Mouse (Mus musculus): ENCODE measurements at regions not wholly inside any gene's neighbourhood (a gene's known extent, or its start where the extent isn't known, plus 50 kb on each side); places are given as distances from the start of the nearest gene placed in this dataset.
"Not testable (repeated sequence)": the region's sequence is repeated elsewhere in the genome, so short reads cannot be mapped to it uniquely, and the experiment has no call there.

DNA sequence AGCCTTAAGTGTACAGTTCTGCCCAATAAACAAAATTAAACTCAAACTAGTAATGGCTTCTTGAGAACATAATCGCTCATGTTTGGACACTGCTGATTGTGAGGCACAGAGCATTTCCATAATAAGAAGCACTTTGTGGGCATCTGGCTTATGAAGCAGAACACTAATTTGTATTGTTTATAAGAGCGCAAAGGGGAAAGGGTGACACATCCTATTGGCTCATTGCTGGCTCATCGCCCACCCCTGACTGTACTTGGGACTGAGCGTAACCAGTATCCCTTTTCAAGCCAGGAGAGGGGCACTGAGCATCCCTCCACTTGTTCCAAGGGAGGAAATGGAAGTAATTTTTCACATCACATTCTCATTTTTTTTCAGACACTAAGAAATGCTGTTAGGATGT, 288.0 kb downstream of the Sfmbt2 start:
- DNase-seq (ENCODE audit: low spot score) = no peak

DNA sequence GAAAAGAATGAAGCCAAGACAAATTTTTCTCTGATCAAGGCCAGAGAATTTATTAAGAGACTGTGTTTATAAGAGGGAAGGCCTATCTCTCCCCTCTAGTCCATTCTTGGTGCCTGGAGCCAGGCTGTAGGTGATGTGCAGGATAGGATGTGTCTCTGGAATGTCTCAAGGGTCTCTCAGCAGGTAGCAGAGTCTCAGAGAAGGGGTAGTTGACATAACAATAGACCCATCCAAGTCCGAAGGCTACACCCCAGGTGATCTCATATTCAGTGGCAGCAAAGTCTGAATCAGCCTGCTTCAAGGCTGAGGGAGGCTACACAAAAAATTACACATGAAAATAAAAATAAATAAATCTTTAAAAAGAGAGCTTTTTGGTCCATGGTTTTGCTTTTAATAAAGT, 297.6 kb downstream of the Sfmbt2 start:
- DNase-seq (ENCODE audit: low spot score) = not testable (repeated sequence)

DNA sequence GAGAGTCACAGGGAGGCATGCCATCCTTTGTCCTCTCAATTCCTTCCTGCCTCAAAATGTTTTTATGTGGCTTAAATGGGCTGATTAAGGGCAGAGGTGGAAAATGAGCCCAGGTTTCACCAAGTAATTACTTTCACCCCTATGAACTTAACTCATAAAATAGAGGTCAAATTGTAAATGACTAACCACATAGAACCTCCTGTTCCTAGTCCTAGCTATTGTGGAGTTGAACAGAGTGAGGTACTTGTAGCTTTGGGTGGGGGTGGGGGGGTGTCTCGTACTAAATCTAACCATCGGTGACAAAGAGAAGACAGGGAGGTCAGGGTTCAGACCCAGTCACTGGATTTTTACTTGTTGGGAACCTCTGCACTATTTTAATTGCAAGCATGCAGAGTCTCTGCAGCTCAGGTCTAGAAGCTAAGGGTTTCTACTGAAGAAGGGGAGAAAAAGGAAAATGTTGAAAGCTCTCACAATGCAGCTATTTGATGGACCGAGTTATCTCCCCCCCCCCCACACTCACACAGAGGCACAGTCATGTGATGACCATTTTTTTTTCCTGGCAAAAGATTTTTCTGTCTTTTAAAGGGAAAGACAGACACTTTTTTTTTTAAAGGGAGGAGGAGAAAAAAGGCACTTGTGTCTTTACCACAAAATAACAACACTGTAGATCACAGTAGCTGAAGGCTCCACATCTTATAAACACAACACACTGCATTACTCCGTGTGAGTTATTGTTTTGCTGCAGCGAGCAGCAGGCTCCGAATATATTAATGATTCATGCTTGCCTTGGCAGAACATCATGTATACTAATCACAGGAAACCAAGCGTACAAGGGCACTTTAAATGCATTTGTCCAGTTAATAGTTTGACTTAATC, 300.4 kb downstream of the Sfmbt2 start:
- DNase-seq (ENCODE audit: low spot score) = no peak

DNA sequence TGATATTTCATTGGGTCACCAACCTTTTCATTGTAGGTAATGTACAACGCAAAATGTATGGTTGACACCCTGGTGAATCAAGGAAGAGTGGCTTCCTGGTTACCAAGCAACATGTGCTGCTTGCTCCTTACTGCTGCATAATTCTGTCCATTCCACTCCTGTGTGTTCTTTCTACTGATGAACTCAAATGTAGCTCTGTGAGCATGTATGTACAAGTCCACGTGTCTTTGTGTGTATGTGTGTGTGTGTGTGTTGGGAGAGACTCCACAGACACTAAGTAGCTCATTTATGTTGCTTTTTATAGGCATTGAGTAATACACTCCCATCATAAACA, 301.0 kb downstream of the Sfmbt2 start:
- DNase-seq (ENCODE audit: low spot score) = no peak

DNA sequence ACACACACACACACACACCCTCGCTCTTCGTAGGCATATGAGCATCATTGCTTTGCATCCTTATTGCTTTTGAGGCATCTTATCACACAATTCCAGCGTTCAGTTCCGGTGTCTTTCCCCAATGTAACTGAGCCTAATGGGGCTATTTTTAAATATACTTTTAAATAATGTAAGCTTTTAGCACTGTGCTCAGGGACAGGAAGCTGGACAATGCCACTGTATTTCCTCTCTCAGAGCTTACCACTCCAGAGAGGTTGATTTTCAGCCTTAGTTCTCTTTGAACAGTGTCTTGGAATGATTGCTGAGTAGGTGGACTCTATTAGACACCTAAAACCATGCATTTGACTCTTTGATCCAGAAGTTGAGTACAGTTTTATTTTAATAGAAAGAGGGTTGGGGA, 301.9 kb downstream of the Sfmbt2 start:
- no peak for DNase-seq (ENCODE audit: low spot score)

DNA sequence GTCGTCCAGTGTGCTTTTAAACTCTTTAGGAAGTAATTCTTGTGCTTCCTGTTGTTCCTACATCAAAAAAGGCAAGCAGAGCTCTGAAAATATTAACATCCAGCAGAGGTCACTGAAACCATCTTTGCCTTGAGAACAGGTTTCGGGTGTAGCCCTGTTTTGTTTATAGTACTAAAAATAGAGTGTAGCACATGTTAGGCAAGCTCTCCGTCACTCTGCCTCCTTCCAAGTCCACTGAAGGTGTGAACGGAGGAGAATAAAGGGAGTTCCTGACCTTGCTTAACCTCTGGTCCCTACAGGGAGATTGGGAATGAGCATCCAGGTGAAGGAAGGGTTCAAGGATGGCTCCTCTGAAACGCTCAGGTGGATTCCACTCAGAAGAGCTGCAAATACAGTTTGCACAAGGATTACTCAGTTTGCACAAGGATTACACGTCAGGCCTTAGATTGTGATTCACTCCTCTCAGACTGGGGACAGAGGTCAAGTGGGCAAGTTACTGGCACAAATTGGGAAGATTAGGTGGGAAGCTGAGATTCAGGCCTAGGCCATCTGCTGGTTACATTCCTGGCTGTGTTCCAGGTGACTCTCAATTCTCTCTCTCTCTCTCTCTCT, 304.5 kb downstream of the Sfmbt2 start:
- no peak for DNase-seq (ENCODE audit: low spot score)

DNA sequence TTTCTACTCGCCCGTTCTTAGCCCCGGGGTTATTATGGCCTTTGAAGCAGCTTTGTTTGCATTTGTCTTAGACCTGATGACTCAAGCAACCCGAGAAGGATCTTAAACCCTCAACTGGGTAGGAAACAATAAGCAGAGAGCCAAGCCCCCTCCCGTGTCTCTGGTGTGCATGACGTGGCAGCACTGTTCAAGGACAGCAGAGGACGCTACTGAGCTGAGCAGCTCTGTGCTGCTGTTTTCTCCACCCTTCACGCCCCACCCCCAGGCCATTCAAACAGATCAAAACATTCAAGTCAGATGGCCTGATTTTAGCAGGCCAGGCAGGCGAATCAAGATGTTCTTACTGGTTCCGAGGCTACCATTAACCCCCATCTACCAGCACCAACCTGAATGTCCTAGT, 331.1 kb downstream of the Sfmbt2 start:
- DNase-seq (ENCODE audit: low spot score) = no peak

DNA sequence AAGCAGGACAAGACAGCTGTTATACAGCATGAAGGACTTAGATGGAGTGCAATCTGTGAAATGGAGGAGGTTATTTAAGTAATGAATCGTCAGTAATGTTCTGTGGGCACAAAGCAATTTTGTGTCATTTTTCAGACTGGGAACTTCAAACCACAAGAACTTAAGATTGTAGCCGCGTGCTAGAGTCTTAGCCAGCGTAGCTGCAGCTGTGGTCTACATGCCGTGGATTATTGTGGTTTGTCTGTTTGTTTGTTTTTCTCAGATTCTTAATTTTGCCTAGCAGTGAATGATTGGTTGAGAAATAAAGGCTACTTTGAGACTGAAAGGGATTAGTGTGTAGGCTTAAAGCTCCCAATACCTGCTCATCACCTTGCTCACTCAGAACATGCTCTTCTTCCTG, 348.1 kb downstream of the Sfmbt2 start:
- DNase-seq (ENCODE audit: low spot score) = no peak

DNA sequence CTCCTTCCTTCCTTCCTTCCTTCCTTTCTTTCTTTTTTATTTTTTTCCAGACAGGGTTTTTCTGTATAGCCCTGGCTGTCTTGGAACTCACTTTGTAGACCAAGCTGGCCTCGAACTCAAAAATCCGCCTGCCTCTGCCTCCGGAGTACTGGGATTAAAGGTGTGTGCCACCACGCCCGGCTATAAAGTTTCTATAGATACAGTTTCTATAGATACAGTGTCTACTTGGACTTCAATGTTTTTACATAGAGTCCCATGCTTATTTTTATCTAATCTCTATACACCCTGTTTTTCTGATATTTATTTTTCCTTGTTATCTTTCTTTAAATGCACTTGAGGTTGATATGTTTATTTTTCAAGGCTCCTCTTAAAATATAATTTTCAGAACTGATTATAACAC, 364.0 kb downstream of the Sfmbt2 start:
- DNase-seq (ENCODE audit: low spot score) = not testable (repeated sequence)

DNA sequence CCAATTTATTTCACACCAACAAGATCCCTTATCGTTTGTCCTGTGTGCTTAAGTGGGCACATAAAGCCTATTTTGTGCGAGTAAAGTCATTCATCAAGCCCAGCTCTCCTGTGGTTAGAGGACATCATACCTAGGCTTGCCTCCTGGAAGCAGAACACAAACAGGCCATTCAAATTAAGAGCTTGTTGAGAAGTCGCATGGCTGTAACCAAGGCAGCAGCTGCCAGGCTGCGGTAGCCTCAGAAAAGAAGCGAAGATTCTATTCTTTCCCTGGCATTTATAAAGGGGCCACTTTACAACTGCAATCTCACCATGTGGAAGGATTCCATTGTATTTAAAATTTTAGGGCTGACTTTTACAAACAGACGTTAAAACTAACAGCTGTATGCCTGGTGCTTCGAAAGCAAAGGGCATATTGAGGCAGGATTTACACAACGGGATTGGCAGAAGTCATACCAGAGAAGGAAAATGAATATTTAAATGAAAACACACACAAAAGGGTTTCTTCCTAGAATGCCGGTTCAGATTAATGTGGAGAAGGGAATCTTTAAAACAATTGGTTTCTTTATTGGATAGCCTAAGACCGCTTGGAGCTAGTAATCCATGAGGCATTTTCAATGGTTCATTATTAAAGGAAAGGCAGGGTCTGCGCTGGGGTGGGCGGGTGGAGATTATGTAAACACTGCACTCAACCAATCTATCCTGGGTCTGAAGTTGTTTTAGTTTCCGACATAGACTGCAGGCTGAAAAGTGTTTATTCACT, 366.6 kb downstream of the Sfmbt2 start:
- DNase-seq (ENCODE audit: low spot score) = no peak

DNA sequence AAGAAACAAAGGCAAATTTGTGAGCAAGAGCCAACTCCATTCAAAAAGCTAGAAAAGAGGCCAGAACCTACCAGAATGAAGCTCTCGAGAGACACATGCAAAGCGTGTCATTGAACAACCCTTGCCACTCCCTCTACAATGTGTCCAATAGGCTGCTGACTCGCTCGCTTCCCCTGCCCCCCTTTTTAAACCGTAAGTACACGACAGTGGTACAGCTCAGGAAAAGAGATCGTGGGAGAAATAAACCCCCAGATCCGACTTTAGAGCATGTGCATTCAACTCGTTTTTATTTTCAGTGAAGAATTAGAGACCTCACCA, 367.1 kb downstream of the Sfmbt2 start:
- DNase-seq (ENCODE audit: low spot score) = no peak

DNA sequence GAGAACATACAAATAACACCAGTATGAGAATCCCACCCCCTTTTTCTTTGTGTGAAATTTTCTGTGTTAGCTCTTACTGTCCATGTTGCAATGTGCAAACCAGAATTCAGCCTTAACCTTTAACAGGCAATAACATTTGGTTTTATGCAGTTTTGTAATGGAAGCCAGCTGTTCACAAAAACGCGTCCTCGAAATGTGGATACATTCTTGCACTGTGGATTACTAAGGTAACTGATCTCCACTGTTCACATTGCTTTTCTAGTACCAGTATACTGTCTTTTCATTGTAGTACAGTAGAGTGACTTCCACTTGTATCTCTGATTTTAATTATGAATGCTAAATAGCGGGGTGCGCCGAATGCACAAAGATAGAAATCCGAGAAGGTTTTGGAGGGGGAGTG, 374.8 kb downstream of the Sfmbt2 start:
- DNase-seq (ENCODE audit: low spot score) = no peak

DNA sequence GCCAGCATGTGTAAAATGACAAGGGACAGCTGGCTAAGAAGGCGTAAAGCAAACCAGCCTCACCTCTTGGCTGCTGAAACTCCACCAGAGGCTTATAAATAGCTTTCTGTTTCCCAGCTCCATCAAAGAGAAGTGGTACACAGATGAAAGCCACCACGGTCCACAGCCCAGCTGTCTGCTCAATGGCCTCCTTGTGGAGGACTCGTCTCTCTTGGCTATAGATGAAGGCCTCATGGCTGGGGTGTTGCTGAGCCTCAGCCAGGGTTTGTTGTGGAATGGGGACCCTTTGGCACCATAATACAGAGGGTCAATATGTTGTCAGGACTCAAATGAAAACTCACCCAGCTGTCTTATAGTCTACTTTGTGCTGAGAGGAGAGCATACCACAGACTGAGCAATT, 385.1 kb downstream of the Sfmbt2 start:
- no peak for DNase-seq (ENCODE audit: low spot score)

DNA sequence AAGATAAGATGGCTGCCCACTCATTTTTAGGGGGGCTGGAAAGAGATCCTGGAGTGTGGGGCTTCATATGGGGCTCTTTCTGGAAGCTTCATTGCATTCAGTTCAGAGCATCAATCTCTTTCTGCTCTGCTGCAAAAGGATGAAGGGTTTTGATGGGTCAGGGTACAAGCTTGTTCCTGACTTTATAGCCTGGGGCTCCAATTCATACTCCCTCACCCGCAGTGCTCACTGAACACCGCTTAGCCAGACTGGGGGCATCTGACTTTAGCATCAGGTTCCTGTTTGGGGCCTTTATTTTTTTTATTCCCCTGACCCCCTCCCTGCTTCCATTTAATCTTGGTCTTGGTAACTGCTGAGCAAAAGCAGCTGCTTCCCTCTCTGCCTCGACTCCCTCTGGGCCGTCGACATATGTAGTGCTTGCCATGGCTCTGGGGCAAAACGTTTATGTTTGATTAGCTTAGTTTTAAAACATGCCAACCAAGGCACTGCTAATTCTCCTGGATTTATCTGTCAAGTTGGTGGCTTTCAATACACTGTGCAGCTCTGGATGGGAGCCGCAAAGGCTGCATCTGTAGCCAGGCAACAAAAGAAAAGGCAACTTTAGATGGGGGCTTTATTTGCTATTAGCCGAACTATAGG, 387.0 kb downstream of the Sfmbt2 start:
- no peak for DNase-seq (ENCODE audit: low spot score)

DNA sequence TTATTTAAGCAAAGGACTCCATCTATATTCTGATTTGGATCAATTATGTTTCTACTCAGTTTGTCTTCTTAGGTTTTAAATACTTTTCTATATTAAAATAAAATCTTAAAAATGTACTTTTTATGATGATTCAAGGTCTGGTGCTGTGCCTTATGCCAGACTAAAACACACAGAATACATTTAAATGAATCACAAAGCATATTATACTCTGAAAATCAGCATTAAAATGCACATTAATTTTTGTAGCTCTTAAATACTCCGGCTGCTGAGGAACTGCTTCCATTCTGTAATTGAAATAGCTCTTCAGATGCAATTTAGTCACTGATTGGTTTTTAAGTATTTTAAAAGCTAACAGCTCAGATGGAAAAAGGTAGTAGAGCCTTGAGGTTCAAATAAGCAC, 387.6 kb downstream of the Sfmbt2 start:
- no peak for DNase-seq (ENCODE audit: low spot score)

DNA sequence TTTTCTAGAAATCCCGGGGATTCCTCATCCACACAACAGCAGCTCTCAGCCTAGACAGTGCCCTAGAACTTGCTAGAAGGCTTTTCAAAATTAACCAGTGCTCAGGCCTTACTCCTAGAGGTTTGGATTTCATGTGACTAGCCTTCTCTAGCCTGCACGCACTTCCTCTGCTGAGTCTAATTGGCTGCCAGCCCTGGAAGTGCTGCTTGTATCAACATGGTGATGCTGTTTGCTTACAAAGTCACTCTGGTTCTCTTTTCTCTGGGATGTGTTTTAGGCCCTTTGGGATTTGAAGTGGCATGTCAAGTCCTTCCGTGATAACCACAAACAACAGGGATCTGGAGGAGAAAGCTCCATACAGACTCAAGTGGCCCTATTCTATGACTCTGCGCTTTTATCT, 391.9 kb downstream of the Sfmbt2 start:
- no peak for DNase-seq (ENCODE audit: low spot score)

DNA sequence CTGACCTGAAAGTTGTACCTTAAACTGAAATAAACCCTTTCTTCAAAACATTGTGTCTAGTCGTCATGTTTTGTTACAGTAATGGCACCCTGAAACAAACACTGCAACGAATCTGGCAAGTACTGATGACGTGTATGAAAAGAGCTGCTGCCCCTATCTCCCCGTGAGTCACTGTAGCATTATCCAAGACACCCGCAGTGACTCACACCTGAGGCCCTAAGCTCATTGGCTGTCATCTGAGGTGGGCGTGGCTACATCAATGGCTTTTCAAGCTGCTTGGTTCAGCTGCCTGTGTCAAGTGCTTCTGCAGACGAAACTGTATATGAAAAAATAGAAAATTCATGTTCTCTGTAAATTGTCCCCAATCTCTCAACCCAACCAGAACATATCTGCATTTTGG, 388.8 kb upstream of the Prkcq start:
- DNase-seq (ENCODE audit: low spot score) = no peak

DNA sequence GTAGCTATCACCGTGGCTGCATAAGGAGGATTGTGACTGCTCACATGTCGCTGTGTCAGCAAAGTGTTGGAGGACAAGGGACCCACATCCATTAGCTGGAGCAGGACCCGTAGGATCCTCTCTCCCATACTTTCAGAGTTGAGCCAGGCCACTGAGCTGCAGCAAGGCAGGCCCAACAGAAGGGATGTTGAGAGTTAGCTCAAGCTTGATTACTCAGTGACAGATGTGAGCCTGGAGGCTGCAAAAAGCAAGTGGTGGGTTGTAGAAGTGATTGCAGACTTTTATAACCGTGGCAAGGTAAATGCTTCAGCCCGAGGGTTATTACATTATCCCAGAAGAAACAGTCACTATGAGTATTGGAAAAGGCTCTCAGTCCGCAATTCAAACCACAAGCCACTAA, 388.3 kb upstream of the Prkcq start:
- no peak for DNase-seq (ENCODE audit: low spot score)

DNA sequence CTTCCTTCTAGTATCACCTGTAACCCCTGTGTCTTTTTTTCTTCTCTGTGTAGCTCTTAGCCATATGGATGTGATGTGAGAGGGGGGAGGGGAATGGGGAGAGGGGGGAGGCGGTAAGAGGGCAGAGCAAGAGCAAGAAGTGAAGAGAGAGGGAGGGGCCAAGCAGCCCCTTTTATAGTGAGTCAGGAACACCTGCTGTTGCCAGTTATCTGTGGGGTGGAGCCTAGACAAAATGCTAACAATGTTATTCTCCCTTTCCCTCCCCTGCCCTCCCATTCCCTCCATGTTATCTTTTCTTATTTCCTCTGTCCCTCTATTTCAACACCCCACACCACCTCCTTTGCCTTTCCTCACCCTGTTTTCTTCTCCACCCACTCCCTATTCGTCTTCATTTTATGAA, 387.6 kb upstream of the Prkcq start:
- DNase-seq (ENCODE audit: low spot score) = no peak

DNA sequence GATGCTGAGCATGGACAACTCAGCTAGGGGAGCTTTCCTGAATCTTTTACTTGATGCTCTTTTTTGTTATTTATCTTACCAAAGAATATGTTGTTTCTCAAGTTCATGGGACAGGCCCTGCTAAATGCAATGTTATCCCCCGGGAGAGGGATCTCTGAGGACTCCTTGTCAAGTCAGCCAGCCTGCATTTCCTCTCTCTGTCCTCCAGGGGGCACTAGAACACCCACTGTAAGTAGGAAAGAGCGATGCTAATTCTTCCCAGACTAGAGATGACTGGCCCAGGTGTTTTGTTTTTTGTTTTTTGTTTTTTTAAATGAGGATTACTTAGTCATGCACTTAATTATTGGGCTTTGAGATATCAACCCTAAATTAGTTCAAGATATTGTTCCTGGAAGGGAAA, 386.8 kb upstream of the Prkcq start:
- peak; percentile 37 for DNase-seq (ENCODE audit: low spot score)

DNA sequence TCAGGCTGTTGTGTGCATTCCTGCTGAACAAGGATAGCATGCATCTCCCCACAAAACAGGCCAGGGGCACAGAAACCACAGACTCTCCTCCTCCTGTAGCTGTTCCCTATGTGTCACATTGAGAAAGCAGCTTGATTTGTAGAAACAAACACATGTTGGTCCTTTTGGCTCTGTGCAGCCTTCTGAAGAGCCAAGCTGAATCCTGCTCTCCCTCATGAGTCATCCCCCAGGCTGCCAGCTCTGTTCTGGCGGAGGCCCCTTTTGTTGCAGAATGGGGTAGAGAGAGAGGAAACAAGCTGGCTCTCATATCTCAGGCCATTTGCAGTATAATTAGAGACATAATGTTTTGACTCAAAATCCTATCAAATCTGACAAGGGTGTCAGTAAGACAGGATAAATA, 383.4 kb upstream of the Prkcq start:
- no peak for DNase-seq (ENCODE audit: low spot score)

DNA sequence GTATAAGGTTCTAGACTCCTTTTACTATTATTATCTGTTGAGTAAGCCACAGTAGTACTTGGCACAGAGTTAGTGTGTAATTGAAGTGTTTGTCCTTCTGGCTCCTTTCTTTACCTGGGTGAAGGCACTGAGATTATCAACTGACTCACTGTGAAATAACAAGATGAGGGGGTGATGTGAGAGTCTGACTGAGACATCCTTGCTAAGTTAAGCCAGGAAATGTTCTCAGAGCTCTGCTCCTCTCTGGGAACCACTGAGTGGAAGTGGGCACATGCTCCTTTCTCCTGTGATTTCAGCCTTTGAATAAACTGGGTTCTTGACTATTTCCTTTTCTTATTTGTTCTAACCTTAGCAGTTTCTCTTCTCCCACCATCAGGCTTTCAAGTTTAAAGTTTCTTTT, 380.7 kb upstream of the Prkcq start:
- DNase-seq (ENCODE audit: low spot score) = no peak

DNA sequence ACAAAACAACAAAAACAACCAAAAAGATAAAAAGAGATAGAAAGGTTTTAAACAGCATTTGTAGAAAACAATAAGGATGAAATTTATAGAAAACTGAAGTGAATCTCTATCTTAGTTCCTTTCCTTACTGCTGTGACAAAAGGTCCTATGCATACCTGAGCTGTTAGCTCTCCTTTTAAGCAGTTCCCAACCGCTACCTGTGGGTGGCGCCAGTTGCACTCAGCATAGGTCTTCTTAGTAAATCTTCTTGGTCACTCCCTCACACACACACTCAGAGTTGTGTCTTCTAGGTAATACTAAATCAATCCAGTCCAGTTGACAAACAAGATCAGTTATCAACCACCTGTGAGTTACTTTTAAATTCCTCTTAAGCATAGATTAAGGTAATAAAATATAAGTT, 355.5 kb upstream of the Prkcq start:
- no peak for DNase-seq (ENCODE audit: low spot score)
